Mouse (Mus musculus): ENCODE results near the gene Lactbl1. TPM values are rescaled to one million over a fixed set of nuclear protein-coding genes. Genes with fewer than 3 reads are reported as not detected.

Gene Lactbl1
- polyA plus RNA-seq, 1 experiment = not detected

GRCm38 (mm10) chr4:136600536-136600935 lies 21.9 kb upstream of the Lactbl1 start:
- TF ChIP-seq POLR2A (IDR thresholded peaks at IDR 0.05; ENCODE audit: insufficient read depth, low read depth, low read length) = no peak
- TF ChIP-seq CTCF (IDR thresholded peaks at IDR 0.05; ENCODE audit: insufficient read depth, low read depth, low read length) = no peak
- H3K4me3 ChIP-seq (ENCODE audit: insufficient read depth, low read depth, low read length) = no peak overlapping the region
- WGBS = 81% methylated on average over 2 of the region's 2 CpGs

GRCm38 (mm10) chr4:136601476-136601875 lies 20.9 kb upstream of the Lactbl1 start:
- peak overlapping the region; percentile 43 for H3K4me3 ChIP-seq (ENCODE audit: insufficient read depth, low read depth, low read length)
- WGBS = 1% methylated on average over 13 of the region's 13 CpGs
- TF ChIP-seq POLR2A (IDR thresholded peaks at IDR 0.05; ENCODE audit: insufficient read depth, low read depth, low read length) (no peak), CTCF (IDR thresholded peaks at IDR 0.05; ENCODE audit: insufficient read depth, low read depth, low read length) (no peak)
- H3K4me1 ChIP-seq (ENCODE audit: control insufficient read depth, insufficient read depth, low read length) = peaks cover 2% of the 10 kb centered on the region; the same call in 1 of the 2 replicates
- H3K27ac ChIP-seq (ENCODE audit: insufficient read depth, low read depth, low read length) = no peak overlapping the region

More at GRCm38 (mm10) chr4:136600536-136600935, 21.9 kb upstream of the Lactbl1 start:
- H3K4me1 ChIP-seq (ENCODE audit: control insufficient read depth, insufficient read depth, low read length) = peaks cover 2% of the 10 kb centered on the region; the same call in 1 of the 2 replicates
- no peak overlapping the region for H3K27ac ChIP-seq (ENCODE audit: insufficient read depth, low read depth, low read length)

- Histone ChIP-seq H3K4me3 (ENCODE audit: insufficient read depth, low read depth, low read length) (peak overlapping the region; percentile 87), H3K4me1 (ENCODE audit: control insufficient read depth, insufficient read depth, low read length) (peaks cover 2% of the 10 kb centered on the region; the same call in 1 of the 2 replicates), H3K27ac (ENCODE audit: insufficient read depth, low read depth, low read length) (peak overlapping the region; percentile 75)
- WGBS = under 1% methylated on average over 64 of the region's 68 CpGs
- TF ChIP-seq POLR2A (IDR thresholded peaks at IDR 0.05; ENCODE audit: insufficient read depth, low read depth, low read length) (no peak), CTCF (IDR thresholded peaks at IDR 0.05; ENCODE audit: insufficient read depth, low read depth, low read length) (no peak)
Measured at GRCm38 (mm10) chr4:136602018-136602554, 20.3 kb upstream of the Lactbl1 start.

GRCm38 (mm10) chr4:136602568-136602967 lies 19.9 kb upstream of the Lactbl1 start, which contains the start of gene Kdm1a:
TSS of gene Kdm1a (minus strand) at chr4:136602723.
- TF ChIP-seq POLR2A (IDR thresholded peaks at IDR 0.05; ENCODE audit: insufficient read depth, low read depth, low read length) (peak; percentile 79), CTCF (IDR thresholded peaks at IDR 0.05; ENCODE audit: insufficient read depth, low read depth, low read length) (peak; percentile 80)
- peaks cover 2% of the 10 kb centered on the region; the same call in 1 of the 2 replicates for H3K4me1 ChIP-seq (ENCODE audit: control insufficient read depth, insufficient read depth, low read length)
- peak within 1 kb of the TSS; percentile 75 for H3K27ac ChIP-seq (ENCODE audit: insufficient read depth, low read depth, low read length)
- H3K4me3 ChIP-seq (ENCODE audit: insufficient read depth, low read depth, low read length) = peak within 1 kb of the TSS; percentile 87
- WGBS = 1% methylated on average over 45 of the region's 45 CpGs

- H3K4me1 ChIP-seq (ENCODE audit: control insufficient read depth, insufficient read depth, low read length) = no peaks in the 10 kb centered on the region
- H3K4me3 ChIP-seq (ENCODE audit: insufficient read depth, low read depth, low read length) = no peak overlapping the region
- H3K27ac ChIP-seq (ENCODE audit: insufficient read depth, low read depth, low read length) = no peak overlapping the region
- 95% methylated on average over 19 of the region's 19 CpGs for WGBS
- TF ChIP-seq POLR2A (IDR thresholded peaks at IDR 0.05; ENCODE audit: insufficient read depth, low read depth, low read length) (no peak), CTCF (IDR thresholded peaks at IDR 0.05; ENCODE audit: insufficient read depth, low read depth, low read length) (no peak)
Measured at GRCm38 (mm10) chr4:136605756-136606485, 16.5 kb upstream of the Lactbl1 start.

- Histone ChIP-seq H3K4me3 (ENCODE audit: insufficient read depth, low read depth, low read length) (no peak within 1 kb of the TSS), H3K4me1 (ENCODE audit: control insufficient read depth, insufficient read depth, low read length) (peaks cover 3% of the 10 kb centered on the region; the same call in 1 of the 2 replicates), H3K27ac (ENCODE audit: insufficient read depth, low read depth, low read length) (no peak within 1 kb of the TSS)
- 77% methylated on average over 4 of the region's 4 CpGs for WGBS
- TF ChIP-seq POLR2A (IDR thresholded peaks at IDR 0.05; ENCODE audit: insufficient read depth, low read depth, low read length) (no peak), CTCF (IDR thresholded peaks at IDR 0.05; ENCODE audit: insufficient read depth, low read depth, low read length) (no peak)
Measured at GRCm38 (mm10) chr4:136610387-136610856, 12.0 kb upstream of the Lactbl1 start, which contains the start of gene Tex46. TSS of gene Tex46 (plus strand) at chr4:136610437.

GRCm38 (mm10) chr4:136613657-136614056 lies 8.8 kb upstream of the Lactbl1 start:
- WGBS = 51% methylated on average over 7 of the region's 7 CpGs
- no peak overlapping the region for H3K27ac ChIP-seq (ENCODE audit: insufficient read depth, low read depth, low read length)
- H3K4me3 ChIP-seq (ENCODE audit: insufficient read depth, low read depth, low read length) = no peak overlapping the region
- H3K4me1 ChIP-seq (ENCODE audit: control insufficient read depth, insufficient read depth, low read length) = peaks cover 3% of the 10 kb centered on the region; the same call in 1 of the 2 replicates
- TF ChIP-seq POLR2A (IDR thresholded peaks at IDR 0.05; ENCODE audit: insufficient read depth, low read depth, low read length) (no peak), CTCF (IDR thresholded peaks at IDR 0.05; ENCODE audit: insufficient read depth, low read depth, low read length) (no peak)

GRCm38 (mm10) chr4:136621336-136621735 lies 1.1 kb upstream of the Lactbl1 start:
- Histone ChIP-seq H3K27ac (ENCODE audit: insufficient read depth, low read depth, low read length) (no peak overlapping the region), H3K4me3 (ENCODE audit: insufficient read depth, low read depth, low read length) (no peak overlapping the region), H3K4me1 (ENCODE audit: control insufficient read depth, insufficient read depth, low read length) (no peaks in the 10 kb centered on the region)
- TF ChIP-seq CTCF (IDR thresholded peaks at IDR 0.05; ENCODE audit: insufficient read depth, low read depth, low read length) (no peak), POLR2A (IDR thresholded peaks at IDR 0.05; ENCODE audit: insufficient read depth, low read depth, low read length) (no peak)
- 0% methylated on average over 1 of the region's 1 CpGs for WGBS

- H3K4me3 ChIP-seq (ENCODE audit: insufficient read depth, low read depth, low read length) = no peak overlapping the region
- 52% methylated on average over 5 of the region's 5 CpGs for WGBS
- H3K27ac ChIP-seq (ENCODE audit: insufficient read depth, low read depth, low read length) = no peak overlapping the region
- H3K4me1 ChIP-seq (ENCODE audit: control insufficient read depth, insufficient read depth, low read length) = no peaks in the 10 kb centered on the region
- TF ChIP-seq POLR2A (IDR thresholded peaks at IDR 0.05; ENCODE audit: insufficient read depth, low read depth, low read length) (no peak), CTCF (IDR thresholded peaks at IDR 0.05; ENCODE audit: insufficient read depth, low read depth, low read length) (no peak)
Measured at GRCm38 (mm10) chr4:136621956-136622355, 465 bp upstream of the Lactbl1 start.
